Mouse (Mus musculus) CH12.LX (cell line): ENCODE results near the gene Ascc2. TPM values are rescaled to one million over a fixed set of nuclear protein-coding genes. Genes with fewer than 3 reads are reported as not detected.

ENCODE experiments used
- DNase-seq: peaks from one replicate; pipeline ENCODE4 v3.0.0-alpha.2; 2013; ENCODE audit errors: extremely low read depth
- H3K27ac ChIP-seq: 2 replicates; pipeline ENCODE4 v1.5.1; 2012; ENCODE audit warnings: low read depth, mild to moderate bottlenecking, control low read depth, moderate library complexity; ENCODE audit not compliant: insufficient read depth
- H3K27me3 ChIP-seq: replicated peaks from 2 replicates; pipeline ENCODE3; 2012; ENCODE audit warnings: inconsistent platforms
- H3K36me3 ChIP-seq, 2 experiments: replicated peaks in 1 of 2; 2 replicates each; pipeline versions ENCODE3 to v1.6.1; 2012; ENCODE audit warnings: inconsistent platforms in 1 of 2, low read length in 1 of 2, mild to moderate bottlenecking in 1 of 2, mixed read lengths in 1 of 2, moderate library complexity in 1 of 2; ENCODE audit not compliant: control insufficient read depth in 1 of 2, insufficient read depth in 1 of 2
- H3K4me1 ChIP-seq, 2 experiments: 2 replicates each; pipeline ENCODE4 v1.6.1; 2012; ENCODE audit warnings: inconsistent platforms in 1 of 2, moderate library complexity in 1 of 2; ENCODE audit not compliant: insufficient read depth in 2 of 2, control insufficient read depth in 1 of 2
- H3K4me2 ChIP-seq: 2 replicates; pipeline ENCODE4 v1.6.1; 2012; ENCODE audit warnings: low read depth, mild to moderate bottlenecking, control low read depth; ENCODE audit not compliant: poor library complexity, insufficient read depth, severe bottlenecking
- H3K4me3 ChIP-seq, 3 experiments: fragments of 150-350 bp in 1 of 3; sonication (generic) in 1 of 3; replicated peaks in 1 of 3; 2 replicates each; pipeline versions ENCODE3 to v1.5.1; 2011 to 2012; ENCODE audit warnings: low read depth in 2 of 3, low read length in 2 of 3, mild to moderate bottlenecking in 2 of 3, moderate library complexity in 2 of 3, control low read depth in 1 of 3, improper control_type of control experiment in 1 of 3, inconsistent platforms in 1 of 3, mixed read lengths in 1 of 3; ENCODE audit not compliant: poor library complexity in 1 of 3
- H3K79me2 ChIP-seq: replicated peaks from 2 replicates; pipeline ENCODE4 v1.6.1; 2012; ENCODE audit warnings: mild to moderate bottlenecking, moderate library complexity; ENCODE audit not compliant: control insufficient read depth, poor library complexity, insufficient read depth, severe bottlenecking; ENCODE audit errors: extremely low read depth
- H3K9ac ChIP-seq: 2 replicates; pipeline ENCODE4 v1.6.1; 2012; ENCODE audit warnings: low read depth, mild to moderate bottlenecking, control low read depth, moderate library complexity; ENCODE audit not compliant: insufficient read depth
- H3K9me3 ChIP-seq: replicated peaks from 2 replicates; pipeline ENCODE3; 2012; ENCODE audit warnings: low read length, inconsistent platforms, mixed read lengths
- BHLHE40 ChIP-seq: IDR thresholded peaks from 2 replicates; pipeline ENCODE4 v1.6.1; 2011; ENCODE audit warnings: mild to moderate bottlenecking, low read depth, low read length, improper control_type of control experiment
- CHD1 ChIP-seq: IDR thresholded peaks from 2 replicates; pipeline ENCODE4 v1.6.1; 2012; ENCODE audit warnings: low read depth, low read length, improper control_type of control experiment, inconsistent platforms
- CTCF ChIP-seq, 2 experiments: IDR thresholded peaks in 1 of 2; conservative IDR thresholded peaks in 1 of 2; 2 replicates each; pipeline ENCODE4 v1.5.1; 2011 to 2012; ENCODE audit warnings: low read depth in 2 of 2, low read length in 2 of 2, improper control_type of control experiment in 1 of 2, inconsistent platforms in 1 of 2, mild to moderate bottlenecking in 1 of 2, moderate library complexity in 1 of 2
- ELF1 ChIP-seq: IDR thresholded peaks from 2 replicates; pipeline ENCODE4 v1.6.1; 2014; ENCODE audit warnings: low read depth, mild to moderate bottlenecking, inconsistent platforms, low read length, improper control_type of control experiment
- EP300 ChIP-seq: IDR thresholded peaks from 2 replicates; pipeline ENCODE4 v1.6.1; 2011; ENCODE audit warnings: low read length, improper control_type of control experiment
- JUN ChIP-seq: IDR thresholded peaks from 2 replicates; pipeline ENCODE4 v1.6.1; 2011; ENCODE audit warnings: low read depth, mild to moderate bottlenecking, low read length, improper control_type of control experiment, moderate library complexity; ENCODE audit not compliant: insufficient read depth
- JUND ChIP-seq: conservative IDR thresholded peaks from 2 replicates; pipeline ENCODE4 v1.6.1; 2011; ENCODE audit warnings: low read depth, low read length, improper control_type of control experiment
- KAT2A ChIP-seq: IDR thresholded peaks from 2 replicates; pipeline ENCODE4 v1.6.1; 2012; ENCODE audit warnings: low read length, improper control_type of control experiment, inconsistent platforms; ENCODE audit not compliant: insufficient replicate concordance
- MAFK ChIP-seq: IDR thresholded peaks from 2 replicates; pipeline ENCODE4 v1.6.1; 2011; ENCODE audit warnings: low read length, improper control_type of control experiment; ENCODE audit not compliant: insufficient replicate concordance
- MEF2A ChIP-seq: IDR thresholded peaks from 2 replicates; pipeline ENCODE4 v1.6.1; 2014; ENCODE audit warnings: low read depth, mild to moderate bottlenecking, inconsistent platforms, low read length, improper control_type of control experiment, borderline replicate concordance
- MYC ChIP-seq: IDR thresholded peaks from 2 replicates; pipeline ENCODE4 v1.6.1; 2011; ENCODE audit warnings: low read depth, mild to moderate bottlenecking, improper control_type of control experiment, low read length
- NRF1 ChIP-seq: IDR thresholded peaks from 2 replicates; pipeline ENCODE4 v1.6.1; 2014; ENCODE audit warnings: low read depth, mild to moderate bottlenecking, inconsistent platforms, low read length, improper control_type of control experiment, moderate library complexity
- POLR2A ChIP-seq: IDR thresholded peaks from 2 replicates; pipeline ENCODE4 v1.6.1; 2011; ENCODE audit warnings: low read depth, mild to moderate bottlenecking, improper control_type of control experiment, low read length
- POLR2AphosphoS2 ChIP-seq: IDR thresholded peaks from 2 replicates; pipeline ENCODE4 v1.6.1; 2011; ENCODE audit warnings: low read depth, low read length, improper control_type of control experiment
- SIN3A ChIP-seq: IDR thresholded peaks from 2 replicates; pipeline ENCODE4 v1.6.1; 2012; ENCODE audit warnings: low read length, improper control_type of control experiment, inconsistent platforms
- SMC3 ChIP-seq: IDR thresholded peaks from 2 replicates; pipeline ENCODE4 v1.6.1; 2011; ENCODE audit warnings: low read depth, low read length, improper control_type of control experiment
- USF1 ChIP-seq: IDR thresholded peaks from 2 replicates; pipeline ENCODE4 v1.6.1; 2014; ENCODE audit warnings: low read depth, mild to moderate bottlenecking, inconsistent platforms, low read length, improper control_type of control experiment
- USF2 ChIP-seq: conservative IDR thresholded peaks from 2 replicates; pipeline ENCODE4 v1.6.1; 2011; ENCODE audit warnings: low read depth, low read length, improper control_type of control experiment
- ZKSCAN1 ChIP-seq: IDR thresholded peaks from 2 replicates; pipeline ENCODE4 v1.6.1; 2012; ENCODE audit warnings: low read depth, inconsistent platforms, low read length, improper control_type of control experiment, borderline replicate concordance
- ZNF384 ChIP-seq: IDR thresholded peaks from 2 replicates; pipeline ENCODE4 v1.6.1; 2012; ENCODE audit warnings: low read depth, low read length, improper control_type of control experiment, inconsistent platforms
- dilution Hi-C: fragments of 300-500 bp; cut with MboI; formaldehyde crosslinking; loops from 2 replicates; pipeline ENCODE4 v1.14.3; 2020; ENCODE audit warnings: low sequenced_read_pairs; ENCODE audit not compliant: extremely low pct_unique_long_range_greater_than_20kb, extremely low pct_ligation_motif_present
- in situ Hi-C: fragments of 300-500 bp; cut with MboI; formaldehyde crosslinking; loops from 3 replicates; pipeline ENCODE4 v1.14.3; 2019; ENCODE audit warnings: low sequenced_read_pairs, low pct_ligation_motif_present, low pct_unique_long_range_greater_than_20kb, mixed read lengths
- polyA plus RNA-seq: library from polyadenylated mRNA; unstranded; fragments of >175 nt; gene quantifications from 2 replicates; pipeline ENCODE4 v1.2.1, GENCODE M21; 2012; ENCODE audit warnings: low read depth; ENCODE audit not compliant: insufficient read length
- total RNA-seq, 2 experiments: library from RNA; depleted of rRNA; stranded (reverse); fragments of 300-350 nt in 1 of 2; fragments of >200 nt in 1 of 2; gene quantifications; 2 replicates each; pipeline ENCODE4 v1.2.3; 2012 to 2014

Ascc2 gene
- total and polyA plus RNA-seq, 3 experiments = 25.1 to 52.9 (median 34.6) TPM

GRCm38 (mm10) chr11:4684186-4684585 is 46.6 kb downstream of the Ascc2 start:
- TF ChIP-seq BHLHE40 = no peak
- TF ChIP-seq USF2 = no peak
- no peak for TF ChIP-seq USF1
- TF ChIP-seq SIN3A = no peak
- no peak for TF ChIP-seq POLR2AphosphoS2
- no peaks in the 10 kb centered on the region for H3K79me2 ChIP-seq
- no peak overlapping the region for H3K27ac ChIP-seq
- no peak overlapping the region for H3K4me2 ChIP-seq
- dilution Hi-C loops (no loop called here), in situ Hi-C loops (no loop called here)
- no peaks in the 10 kb centered on the region for H3K27me3 ChIP-seq
- H3K4me1 ChIP-seq = peaks cover 0 to 28% of the 10 kb centered on the region in 2 experiments; a peak in 2 of 4 replicates
- no peaks in the 10 kb centered on the region for H3K9me3 ChIP-seq
- no peak for DNase-seq
- H3K9ac ChIP-seq = no peak overlapping the region
- H3K36me3 ChIP-seq = peaks cover 34 to 63% of the 10 kb centered on the region in 2 experiments
- H3K4me3 ChIP-seq = no peak overlapping the region

GRCm38 (mm10) chr11:4685071-4685470 is 47.5 kb downstream of the Ascc2 start:
- H3K4me3 ChIP-seq = no peak overlapping the region
- H3K4me2 ChIP-seq = no peak overlapping the region
- no peak for DNase-seq
- H3K27ac ChIP-seq = no peak overlapping the region
- peaks cover 25 to 54% of the 10 kb centered on the region in 2 experiments for H3K36me3 ChIP-seq
- no peaks in the 10 kb centered on the region for H3K27me3 ChIP-seq
- H3K4me1 ChIP-seq = peaks cover 0 to 32% of the 10 kb centered on the region in 2 experiments; a peak in 2 of 4 replicates
- H3K79me2 ChIP-seq = no peaks in the 10 kb centered on the region
- dilution Hi-C loops (no loop called here), in situ Hi-C loops (no loop called here)
- H3K9ac ChIP-seq = no peak overlapping the region
- no peaks in the 10 kb centered on the region for H3K9me3 ChIP-seq
- TF ChIP-seq KAT2A (no peak), MEF2A (no peak), EP300 (no peak), ELF1 (no peak), JUN (no peak), CTCF (conservative IDR thresholded peaks at IDR 0.05 in 1 of 2, IDR thresholded peaks at IDR 0.05 in 1 of 2; ENCODE audit: low read depth in 2 of 2, low read length in 2 of 2) (no peak), JUND (no peak), NRF1 (no peak), MAFK (no peak), CHD1 (no peak), POLR2A (no peak)

DNA sequence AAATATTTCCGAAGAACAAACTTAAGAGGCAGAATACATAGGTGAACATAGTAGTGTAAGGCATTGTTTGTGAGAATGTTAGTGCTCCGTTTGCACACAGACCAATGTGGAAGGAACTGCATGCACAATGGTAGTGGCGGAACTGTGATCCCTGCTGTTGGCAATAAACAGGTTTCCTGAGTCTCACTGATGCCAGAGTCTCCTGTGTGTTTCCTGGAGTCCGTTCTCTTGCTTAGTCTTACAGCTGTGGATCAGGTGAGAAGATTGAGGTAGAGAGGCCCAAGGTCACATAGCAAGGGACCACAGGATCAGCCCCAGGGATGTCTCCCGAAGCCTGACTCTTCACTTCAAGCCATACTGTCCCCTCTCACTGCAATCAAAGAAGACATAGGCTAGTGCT is 48.0 kb downstream of the Ascc2 start:
- in situ Hi-C loops (no loop called here), dilution Hi-C loops (no loop called here)
- Histone ChIP-seq H3K4me3 (no peak overlapping the region), H3K27me3 (no peaks in the 10 kb centered on the region), H3K4me2 (no peak overlapping the region), H3K36me3 (peaks cover 23 to 50% of the 10 kb centered on the region in 2 experiments), H3K9me3 (no peaks in the 10 kb centered on the region), H3K79me2 (no peaks in the 10 kb centered on the region), H3K9ac (no peak overlapping the region), H3K27ac (no peak overlapping the region), H3K4me1 (peaks cover 0 to 32% of the 10 kb centered on the region in 2 experiments; a peak in 2 of 4 replicates)
- no peak for DNase-seq
- TF ChIP-seq SMC3 (no peak), ZNF384 (no peak), MYC (no peak), USF1 (no peak), EP300 (no peak), ZKSCAN1 (no peak), JUND (no peak)
